Mouse (Mus musculus) lung, postnatal 0 days (tissue): ENCODE measurements around the gene Lzts3.

ENCODE experiments used
- CTCF ChIP-seq: IDR thresholded peaks from 2 replicates; pipeline ENCODE4 v1.5.1; 2016; ENCODE audit warnings: antibody characterized with exemption, mild to moderate bottlenecking
- EP300 ChIP-seq: IDR thresholded peaks from 2 replicates; pipeline ENCODE4 v1.6.1; 2016; ENCODE audit warnings: antibody characterized with exemption, mild to moderate bottlenecking, control low read depth

GRCm38 (mm10) chr2:130586016-130586415 is 56.6 kb downstream of the Lzts3 start:
- no peak for TF ChIP-seq CTCF
- no peak for TF ChIP-seq EP300
